Mouse (Mus musculus): ENCODE results near the gene Ddx60.
A peak's percentile ranks its signal among the peaks of the same experiment; 100 is the strongest.
"Not testable (repeated sequence)": the region's sequence is repeated elsewhere in the genome, so short reads cannot be mapped to it uniquely, and the experiment has no call there.

The Ddx60 gene

DNA sequence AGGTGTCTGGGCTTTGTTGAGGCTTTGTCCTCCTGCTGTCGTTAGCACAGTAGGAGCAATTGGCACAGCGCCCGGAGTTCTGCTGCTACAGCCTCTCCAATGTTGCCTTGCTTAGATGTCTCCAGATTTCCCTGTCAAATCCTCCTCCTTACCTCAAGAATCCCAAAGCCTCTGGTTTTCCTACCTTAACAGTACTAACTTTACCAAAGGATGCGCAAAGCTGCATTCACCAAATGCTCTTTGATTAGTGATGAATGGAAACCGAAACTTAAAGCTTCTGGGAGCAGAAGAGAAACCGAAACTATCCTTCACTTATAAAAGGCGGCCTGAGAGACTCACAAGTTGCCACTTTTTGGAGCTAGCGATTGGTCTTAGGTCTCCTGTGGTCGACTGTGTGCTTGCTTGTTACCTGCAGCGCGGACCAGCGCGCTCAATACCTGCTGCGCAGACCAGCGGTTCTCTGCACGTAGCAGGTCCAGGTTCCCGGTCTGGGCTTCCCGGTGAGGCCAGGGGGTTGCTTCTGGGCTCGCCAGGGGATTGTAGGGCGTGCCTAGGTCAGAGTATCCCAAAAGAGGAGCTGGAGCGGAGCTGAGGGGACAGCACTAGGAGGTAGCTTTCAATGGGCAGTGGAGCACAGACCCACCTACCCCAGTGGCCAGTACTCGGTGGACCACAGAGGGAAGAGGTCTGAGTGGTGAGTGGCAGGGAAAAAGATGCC, at the start of gene Ddx60:
Gene Ddx60 (plus strand): TSS at position 311 of the 718 bp plus-strand sequence.
- peak; percentile 74 for DNase-seq

DNA sequence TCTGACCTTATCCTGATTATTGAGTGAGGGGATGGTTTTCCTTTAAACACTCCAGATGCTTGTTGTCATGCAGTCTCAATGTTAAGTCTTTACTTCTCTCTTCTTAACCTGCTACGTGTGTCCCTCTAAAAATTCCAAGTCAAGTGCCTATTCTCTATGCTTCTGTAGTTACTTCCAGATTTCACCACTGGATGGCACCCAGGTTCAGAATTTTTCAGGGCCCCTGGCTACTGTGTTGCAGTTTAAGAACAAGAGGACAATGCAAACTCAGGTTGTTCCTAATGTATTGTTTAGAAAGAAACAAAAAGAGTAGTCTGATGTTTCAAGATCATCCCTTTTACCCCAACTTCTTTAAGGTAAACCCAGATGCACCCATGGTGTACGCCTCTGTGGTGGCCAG, 33.8 kb upstream of the Ddx60 start:
- peak; percentile 70 for DNase-seq

GRCm38 (mm10) chr8:61896742-61897141, 31.1 kb upstream of the Ddx60 start:
- DNase-seq: no peak

DNA sequence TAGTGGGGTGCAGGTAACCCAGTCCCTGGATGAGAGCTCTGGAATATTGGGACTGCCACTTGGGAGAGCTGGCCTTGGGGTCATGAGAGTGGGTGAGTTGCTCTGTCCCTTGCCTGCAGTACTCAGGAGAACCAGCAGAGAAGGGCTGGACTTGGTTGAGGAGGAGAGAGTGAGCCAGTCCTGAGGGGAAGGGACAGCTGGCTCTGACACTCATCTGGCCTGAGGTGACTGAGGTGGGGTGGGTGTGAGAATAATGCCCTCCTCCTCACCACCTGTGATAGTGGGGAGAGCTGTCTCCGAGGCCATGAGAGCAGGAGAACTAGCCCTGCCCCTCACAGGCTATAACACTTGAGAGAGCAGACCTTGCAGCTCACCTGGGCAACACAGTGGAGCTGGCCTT, 30.5 kb upstream of the Ddx60 start:
- no peak for DNase-seq

DNA sequence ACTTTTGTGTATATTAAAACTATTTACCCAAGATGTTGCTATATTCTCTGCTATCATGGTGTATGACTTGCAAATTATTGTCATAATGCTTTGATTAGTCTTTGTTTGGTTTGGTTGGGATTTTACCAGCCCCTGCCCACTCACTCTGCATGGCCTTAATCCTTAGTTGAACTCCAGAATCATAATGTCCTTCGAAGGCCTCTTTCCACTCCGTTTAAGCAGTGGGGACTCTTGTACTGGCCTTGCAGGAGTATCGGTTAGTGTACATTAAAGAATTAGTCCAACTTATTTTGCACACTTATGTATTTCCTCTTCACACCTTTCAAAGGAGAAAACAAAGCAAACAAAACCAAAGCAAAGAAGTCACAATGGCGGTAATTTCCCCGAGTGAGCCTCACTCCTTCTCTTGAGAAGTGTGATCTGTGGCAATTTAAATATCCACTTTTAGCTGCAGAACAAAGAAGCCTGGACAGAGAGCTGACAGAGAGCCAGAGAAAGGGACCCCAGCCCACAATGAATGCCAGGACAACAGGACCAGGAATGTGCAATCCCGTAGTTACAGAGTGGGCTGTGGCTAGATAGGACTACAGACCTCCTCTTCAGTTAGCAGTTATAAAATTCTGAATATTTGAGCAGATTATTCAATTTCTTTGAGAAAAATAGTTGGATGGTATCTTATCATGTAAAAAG, 26.7 kb upstream of the Ddx60 start:
- no peak for DNase-seq

DNA sequence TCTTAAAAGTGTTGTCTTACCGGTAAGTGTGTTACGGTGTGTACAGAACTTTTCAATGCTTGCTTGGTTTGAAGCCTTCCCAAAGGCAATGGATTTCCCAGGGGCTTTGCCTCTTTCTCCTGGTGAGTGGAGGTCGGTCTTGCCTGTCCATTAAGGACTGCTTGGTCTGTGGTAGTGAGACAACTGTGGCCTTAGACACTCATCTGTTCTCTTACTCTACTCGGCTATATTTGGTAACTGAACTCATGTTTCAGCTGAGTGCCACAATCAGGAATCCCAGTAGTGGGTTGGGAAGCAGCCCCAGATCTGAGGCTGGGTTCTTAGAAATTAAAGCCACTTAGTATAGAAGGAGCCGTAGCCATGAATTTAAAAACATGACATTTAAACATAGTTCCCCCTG, 25.4 kb upstream of the Ddx60 start, which contains the start of gene Palld:
Gene Palld (minus strand): TSS at position 170 of the 400 bp plus-strand sequence.
- DNase-seq: no peak

GRCm38 (mm10) chr8:61908303-61909215, 19.3 kb upstream of the Ddx60 start:
- peak; percentile 36 for DNase-seq

GRCm38 (mm10) chr8:61909313-61909712, 18.6 kb upstream of the Ddx60 start:
- DNase-seq: no peak

- no peak for DNase-seq
Measured at GRCm38 (mm10) chr8:61912817-61913216, 15.1 kb upstream of the Ddx60 start.

DNA sequence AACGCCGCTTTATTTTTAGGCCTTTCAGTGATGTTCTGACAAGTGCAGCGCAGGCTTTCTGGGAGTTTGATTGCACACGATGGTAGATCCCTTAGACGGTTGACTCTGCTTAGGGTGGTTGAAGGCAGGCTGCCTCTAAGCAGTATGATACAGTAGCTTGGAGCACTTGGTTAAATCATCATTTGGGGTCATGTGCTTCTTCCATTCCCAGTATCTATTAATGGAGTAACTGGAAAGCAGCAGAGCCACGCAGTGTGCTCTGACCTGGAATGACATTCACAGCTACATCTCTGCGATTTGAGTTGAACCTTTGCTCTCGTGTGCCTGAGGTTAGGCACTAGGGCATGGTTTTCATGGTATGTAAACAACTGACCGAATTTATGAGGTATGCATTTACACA, 13.9 kb upstream of the Ddx60 start:
- DNase-seq: no peak

- DNase-seq: no peak
Measured at GRCm38 (mm10) chr8:61917287-61917686, 10.6 kb upstream of the Ddx60 start.

- no peak for DNase-seq
Measured at GRCm38 (mm10) chr8:61919145-61919788, 8.6 kb upstream of the Ddx60 start.

DNA sequence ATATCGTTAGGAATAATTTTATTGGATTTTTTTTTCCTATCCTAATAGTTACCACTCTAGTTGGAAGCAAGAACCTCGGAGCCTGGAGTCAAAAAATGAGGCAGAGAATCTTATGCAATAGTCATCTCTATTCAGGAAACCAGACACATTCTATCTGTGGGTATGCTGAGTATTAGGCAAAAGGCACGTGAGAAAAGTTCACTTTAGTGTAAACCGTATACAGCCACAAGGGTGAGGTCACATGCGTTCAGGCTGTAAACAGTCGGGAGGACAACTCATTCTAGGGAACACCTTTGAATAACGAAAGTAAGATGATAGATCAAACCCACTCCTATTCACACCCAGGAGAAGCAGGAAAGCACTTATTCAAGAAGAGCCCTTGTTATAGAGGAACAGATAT, 7.5 kb upstream of the Ddx60 start:
- DNase-seq: no peak

- no peak for DNase-seq
Measured at GRCm38 (mm10) chr8:61921454-61922054, 6.3 kb upstream of the Ddx60 start.

GRCm38 (mm10) chr8:61924518-61924917, 3.4 kb upstream of the Ddx60 start:
- DNase-seq: no peak

GRCm38 (mm10) chr8:61933243-61933642, 5.4 kb downstream of the Ddx60 start:
- DNase-seq: no peak

GRCm38 (mm10) chr8:61937576-61937975, 9.7 kb downstream of the Ddx60 start:
- DNase-seq: no peak

DNA sequence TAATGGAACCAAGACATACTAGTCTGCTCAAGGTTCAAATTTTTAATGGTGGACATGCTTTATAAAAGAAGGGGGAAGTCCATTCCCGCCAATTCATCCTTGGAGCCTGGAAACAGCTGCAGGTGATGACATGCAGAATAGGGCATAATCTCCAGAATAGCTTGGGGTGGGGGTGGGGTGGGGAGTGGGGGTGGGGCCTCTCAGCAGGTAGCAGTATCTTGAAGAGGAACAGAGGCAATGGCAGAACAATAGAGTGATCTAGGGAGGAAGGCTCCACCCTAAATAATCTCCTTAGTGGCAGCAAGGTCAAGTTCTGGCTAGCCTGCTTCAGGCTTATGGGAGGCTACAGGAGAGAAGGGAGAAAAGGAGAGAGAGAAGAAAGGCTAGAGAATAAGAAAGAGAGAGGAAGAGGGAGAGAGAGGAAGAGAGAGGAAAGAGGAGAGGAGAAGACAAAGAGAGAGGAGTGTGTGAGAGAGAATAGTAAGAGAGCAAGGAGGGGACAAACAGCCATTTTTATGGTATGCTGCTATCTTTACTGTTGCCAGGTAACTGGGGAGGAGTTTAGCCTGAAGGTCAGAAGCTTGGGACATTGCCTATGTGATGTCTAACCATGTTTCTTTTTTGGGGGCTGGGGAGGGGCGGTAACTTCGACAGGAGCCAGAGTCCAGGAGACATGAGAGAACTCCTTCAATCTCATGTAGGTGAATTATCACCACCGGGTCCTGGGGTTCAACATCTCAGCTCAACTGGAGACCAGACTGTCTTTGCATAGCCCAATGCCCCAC, 36.9 kb downstream of the Ddx60 start:
- not testable (repeated sequence) for DNase-seq

GRCm38 (mm10) chr8:61969581-61969980, 41.7 kb downstream of the Ddx60 start:
- no peak for DNase-seq

DNA sequence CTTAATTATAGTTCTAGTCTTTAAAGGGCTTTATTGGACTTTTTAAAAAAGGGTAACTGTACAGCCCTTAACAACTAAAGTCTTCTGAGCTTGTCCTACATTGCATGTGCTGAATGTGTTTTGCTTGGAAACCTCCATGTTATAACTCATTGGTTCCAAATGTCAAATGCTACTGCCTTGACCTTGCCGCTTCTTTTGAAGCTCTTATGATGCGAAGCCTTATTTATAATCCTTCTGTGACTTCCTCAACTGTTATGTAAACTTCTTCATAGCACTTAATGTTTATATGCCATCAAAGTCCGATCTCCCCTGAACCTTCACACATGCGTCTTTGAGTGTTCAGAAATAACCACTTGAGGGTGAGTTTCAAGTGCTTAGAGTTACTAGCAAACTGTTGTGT, 57.1 kb downstream of the Ddx60 start:
- no peak for DNase-seq

DNA sequence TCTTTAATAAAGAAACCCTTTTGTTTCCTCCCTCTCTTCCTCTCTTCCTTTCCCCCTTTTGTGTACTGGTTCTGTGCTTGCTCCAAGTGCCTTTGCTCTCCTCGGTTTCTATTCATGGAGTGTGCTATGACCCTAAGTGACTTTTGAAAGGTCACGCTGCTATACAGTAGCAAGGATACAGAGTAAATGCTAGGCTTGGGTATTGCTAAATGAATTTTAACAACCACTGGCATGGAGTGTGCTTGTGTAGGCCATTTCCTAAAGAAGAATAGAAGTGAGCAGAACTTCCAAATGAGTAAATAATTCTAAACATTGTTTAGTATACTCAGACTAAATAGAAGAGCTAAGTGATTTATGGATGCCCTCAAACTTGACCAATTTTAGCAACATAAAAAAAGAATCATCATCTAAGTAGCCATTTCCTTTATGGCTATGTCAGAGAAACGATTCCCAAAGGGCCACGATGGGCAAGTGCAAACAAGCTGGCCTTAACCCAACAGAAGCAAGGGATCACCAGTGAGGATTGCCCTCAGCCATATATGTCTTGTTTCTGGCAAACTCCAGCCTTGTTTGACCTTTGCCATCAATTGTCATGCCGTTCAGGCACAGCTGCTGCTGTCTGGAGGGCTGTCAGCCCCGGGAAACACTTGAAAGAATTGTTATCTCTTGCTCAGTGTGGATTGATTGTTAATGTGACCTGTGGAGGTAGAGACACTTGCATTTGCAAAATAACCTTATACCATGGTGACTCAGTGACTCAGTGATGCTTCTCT, 58.0 kb downstream of the Ddx60 start:
- DNase-seq: no peak
